Mouse (Mus musculus) megakaryocyte, embryonic 14.5 days (primary cell): Measurements from ENCODE around the gene Hoxc9.

Experiments used
- FLI1 ChIP-seq: IDR thresholded peaks from 2 replicates; pipeline ENCODE4 v1.6.1; 2012; ENCODE audit warnings: low read length, inconsistent platforms, mixed read lengths
- GATA1 ChIP-seq: IDR thresholded peaks from 3 replicates; pipeline ENCODE4 v1.6.1; 2012; ENCODE audit warnings: mixed read lengths, low read length, inconsistent platforms, borderline replicate concordance

- TF ChIP-seq GATA1: no peak
- TF ChIP-seq FLI1: no peak
Observed at GRCm38 (mm10) chr15:102967312-102967510, 9.0 kb upstream of the Hoxc9 start, which contains the start of gene Hoxc5.
